In the genomic region with DNA sequence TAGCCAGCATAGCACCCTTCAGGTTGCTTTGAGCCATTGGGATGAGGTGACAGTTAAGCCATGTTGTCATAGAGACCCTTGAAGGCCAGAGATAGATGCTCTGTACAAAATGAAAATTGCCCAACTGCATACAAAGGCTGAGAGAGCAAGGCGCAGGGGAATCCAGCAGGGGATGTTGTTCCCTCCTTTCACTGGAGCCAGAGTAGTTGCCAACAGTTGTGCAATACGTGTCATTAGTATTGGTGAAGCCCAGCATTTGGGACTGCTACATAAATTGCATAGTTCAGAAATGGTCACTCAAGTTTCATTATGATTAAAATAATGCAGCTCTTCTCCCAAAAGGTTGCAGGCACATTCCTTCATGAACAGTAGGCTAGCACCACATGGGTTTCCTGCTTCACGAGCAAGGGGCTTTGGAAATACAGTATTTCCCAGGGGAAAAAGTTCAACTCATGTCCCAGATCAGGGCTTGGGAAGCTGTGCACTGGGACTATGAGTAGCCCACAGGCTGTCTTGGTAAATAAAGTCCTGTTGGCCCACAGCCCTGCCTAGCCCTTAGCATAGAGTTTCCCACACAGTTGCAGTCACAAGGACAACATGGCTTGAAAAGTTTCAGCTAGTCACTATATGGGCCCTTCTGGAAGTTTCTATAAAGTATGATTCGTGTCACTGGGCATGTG, we compare ENCODE assay signal across 26 mouse cellular contexts. TPM values are rescaled to one million over a fixed set of nuclear protein-coding genes. Genes with fewer than 3 reads are reported as not detected.
DNase-seq lines count a peak whose midpoint lies in the region; ATAC-seq and TF ChIP-seq lines count a peak whose summit lies in the region.
"Had no signal": no experiment of that assay in that cellular context is flagged by ENCODE, and none has a peak within 500 bp of the region (broad histone marks: within the 10 kb centered on the region; RNA-seq: fewer than 3 reads in every experiment).

No protein-coding gene starts in this region.

- WGBS in heart, embryonic 12.5 days, result 72% methylated on average over 4 of the region's 4 CpGs
- WGBS in lung, postnatal 0 days, result 78% methylated on average over 4 of the region's 4 CpGs
- 72% methylated on average over 4 of the region's 4 CpGs for WGBS in stomach, postnatal 0 days
- WGBS in forebrain, embryonic 14.5 days, result 83% methylated on average over 4 of the region's 4 CpGs

- H3K4me3 ChIP-seq in heart, embryonic 12.5 days, result no peak overlapping the region
- H3K4me3 ChIP-seq in lung, postnatal 0 days (ENCODE audit: low read depth, low read length), result no peak overlapping the region
- H3K4me3 ChIP-seq in stomach, postnatal 0 days (ENCODE audit: low read depth, low read length), result no peak overlapping the region
- no peak overlapping the region for H3K4me3 ChIP-seq in forebrain, embryonic 14.5 days (ENCODE audit: low read depth, low read length)
- H3K4me3 ChIP-seq: embryonic facial prominence, embryonic 10.5 days; intestine, embryonic 15.5 days; left cerebral cortex, adult 2 months; liver, embryonic 15.5 days; myocyte; neural tube, embryonic 13.5 days; stomach, embryonic 15.5 days had no signal

- H3K9me3 ChIP-seq in heart, embryonic 12.5 days (replicated peaks), result no peaks in the 10 kb centered on the region
- no peaks in the 10 kb centered on the region for H3K9me3 ChIP-seq in lung, postnatal 0 days (ENCODE audit: low read length)
- H3K9me3 ChIP-seq in stomach, postnatal 0 days (ENCODE audit: control insufficient read depth, low read length), result no peaks in the 10 kb centered on the region
- no peaks in the 10 kb centered on the region for H3K9me3 ChIP-seq in forebrain, embryonic 14.5 days (replicated peaks; ENCODE audit: control insufficient read depth, low read length)
- H3K9me3 ChIP-seq: embryonic facial prominence, embryonic 10.5 days; intestine, embryonic 15.5 days; liver, embryonic 15.5 days; neural tube, embryonic 13.5 days; stomach, embryonic 15.5 days had no signal

- no peak for ATAC-seq in heart, embryonic 12.5 days (ENCODE audit: insufficient number of reproducible peaks, low FRiP score)
- ATAC-seq in lung, postnatal 0 days, result no peak
- ATAC-seq in stomach, postnatal 0 days (ENCODE audit: low FRiP score, low TSS enrichment), result no peak
- ATAC-seq in forebrain, embryonic 14.5 days, result no peak
- ATAC-seq: forebrain, embryonic 16.5 days; hindbrain, embryonic 16.5 days; intestine, embryonic 15.5 days; midbrain, embryonic 16.5 days had no signal

- H3K4me1 ChIP-seq in heart, embryonic 12.5 days (replicated peaks), result no peaks in the 10 kb centered on the region
- H3K4me1 ChIP-seq in lung, postnatal 0 days (ENCODE audit: insufficient read depth, low read depth, low read length), result no peaks in the 10 kb centered on the region
- H3K4me1 ChIP-seq in stomach, postnatal 0 days (replicated peaks; ENCODE audit: control insufficient read depth, insufficient read depth), result no peaks in the 10 kb centered on the region
- no peaks in the 10 kb centered on the region for H3K4me1 ChIP-seq in forebrain, embryonic 14.5 days (ENCODE audit: control insufficient read depth, insufficient read depth, low read length)
- H3K4me1 ChIP-seq: embryonic facial prominence, embryonic 10.5 days; intestine, embryonic 15.5 days; liver, embryonic 15.5 days; neural tube, embryonic 13.5 days; stomach, embryonic 15.5 days had no signal

- no peak for TF ChIP-seq EP300 in lung, postnatal 0 days (IDR thresholded peaks at IDR 0.05)
- no peak for TF ChIP-seq EP300 in stomach, postnatal 0 days (optimal IDR thresholded peaks at IDR 0.05)

- H3K4me2 ChIP-seq in heart, embryonic 12.5 days, result no peak overlapping the region
- H3K4me2 ChIP-seq in lung, postnatal 0 days (replicated peaks; ENCODE audit: low read depth, low read length), result no peak overlapping the region
- H3K4me2 ChIP-seq in stomach, postnatal 0 days (replicated peaks; ENCODE audit: low read depth), result no peak overlapping the region
- H3K4me2 ChIP-seq in forebrain, embryonic 14.5 days (ENCODE audit: low read length), result no peak overlapping the region
- H3K4me2 ChIP-seq: intestine, embryonic 15.5 days; liver, embryonic 15.5 days; neural tube, embryonic 13.5 days; stomach, embryonic 15.5 days had no signal

- peak; percentile 48 for TF ChIP-seq CTCF in lung, postnatal 0 days (IDR thresholded peaks at IDR 0.05)
- TF ChIP-seq CTCF in stomach, postnatal 0 days (IDR thresholded peaks at IDR 0.05; ENCODE audit: low read depth), result peak; percentile 22

- H3K27me3 ChIP-seq in heart, embryonic 12.5 days (replicated peaks), result no peaks in the 10 kb centered on the region
- H3K27me3 ChIP-seq in lung, postnatal 0 days (replicated peaks; ENCODE audit: insufficient read depth, low read length), result no peaks in the 10 kb centered on the region
- no peaks in the 10 kb centered on the region for H3K27me3 ChIP-seq in stomach, postnatal 0 days (ENCODE audit: control insufficient read depth, insufficient read depth, low read length)
- H3K27me3 ChIP-seq in forebrain, embryonic 14.5 days (replicated peaks; ENCODE audit: control insufficient read depth, insufficient read depth, low read length), result no peaks in the 10 kb centered on the region
- H3K27me3 ChIP-seq: intestine, embryonic 15.5 days; neural tube, embryonic 13.5 days; stomach, embryonic 15.5 days had no signal

- DNase-seq in adrenal gland, adult 2 months, result peak; percentile 30
- DNase-seq in adrenal gland, postnatal 36 days, result no peak
- peak; percentile 92 for DNase-seq in heart, adult 11 months
- peak; percentile 52 for DNase-seq in lung, postnatal 0 days (ENCODE audit: low spot score)
- DNase-seq in lung, postnatal 4 days, result no peak
- DNase-seq in stomach, postnatal 0 days (ENCODE audit: low spot score), result no peak
- no peak for DNase-seq in forebrain, embryonic 14.5 days (ENCODE audit: low spot score)
- DNase-seq: cerebellum, adult 9-11 months; kidney, adult 8-10 months; kidney, postnatal 10 days; retina, postnatal 1 day; right cerebral cortex, postnatal 25 days; thymus, adult 18-20 months had no signal

- no peaks in the 10 kb centered on the region for H3K36me3 ChIP-seq in heart, embryonic 12.5 days
- H3K36me3 ChIP-seq in lung, postnatal 0 days (ENCODE audit: insufficient read depth, low read length), result no peaks in the 10 kb centered on the region
- no peaks in the 10 kb centered on the region for H3K36me3 ChIP-seq in stomach, postnatal 0 days (ENCODE audit: control insufficient read depth, insufficient read depth, low read length)
- no peaks in the 10 kb centered on the region for H3K36me3 ChIP-seq in forebrain, embryonic 14.5 days (ENCODE audit: control insufficient read depth, insufficient read depth, low read length)
- H3K36me3 ChIP-seq: embryonic facial prominence, embryonic 10.5 days; intestine, embryonic 15.5 days; liver, embryonic 15.5 days; neural tube, embryonic 13.5 days; stomach, embryonic 15.5 days had no signal

- no peak overlapping the region for H3K9ac ChIP-seq in heart, embryonic 12.5 days
- H3K9ac ChIP-seq in lung, postnatal 0 days (replicated peaks; ENCODE audit: low read depth), result no peak overlapping the region
- no peak overlapping the region for H3K9ac ChIP-seq in stomach, postnatal 0 days (ENCODE audit: low read length)
- H3K9ac ChIP-seq in forebrain, embryonic 14.5 days (ENCODE audit: low read length), result no peak overlapping the region
- H3K9ac ChIP-seq: intestine, embryonic 15.5 days; liver, embryonic 15.5 days; neural tube, embryonic 13.5 days; stomach, embryonic 15.5 days had no signal

- H3K27ac ChIP-seq in heart, embryonic 12.5 days (ENCODE audit: poor library complexity, severe bottlenecking), result no peak overlapping the region
- H3K27ac ChIP-seq in lung, postnatal 0 days (ENCODE audit: low read length), result no peak overlapping the region
- H3K27ac ChIP-seq in stomach, postnatal 0 days (replicated peaks), result no peak overlapping the region
- no peak overlapping the region for H3K27ac ChIP-seq in forebrain, embryonic 14.5 days (ENCODE audit: low read depth, low read length)
- H3K27ac ChIP-seq: embryonic facial prominence, embryonic 10.5 days; intestine, embryonic 15.5 days; left cerebral cortex, adult 2 months; liver, embryonic 15.5 days; macrophage; neural tube, embryonic 13.5 days; stomach, embryonic 15.5 days had no signal

RNA-seq across cellular contexts. Expression of gene Mamld1, which starts 58.1 kb away (rescaled TPM):
- 10 to 100 TPM; 12.9 to 25.5 TPM for total RNA-seq in adrenal gland, adult 2 months (2021)
- 10.3 and 12.0 TPM in 2 replicates for polyA plus RNA-seq in adrenal gland, adult 2 months (2012; rRNA removed)
- 10 to 100 TPM; 15.3 to 19.3 TPM for total RNA-seq in adrenal gland, postnatal 36 days (2021)
- 3.1 and 3.8 TPM in 2 replicates for polyA plus RNA-seq in heart, embryonic 12.5 days (2016; fragmentation: Nextera tagmentation; extraction: Ambion mirVana)
- 2.4 and 2.5 TPM in 2 replicates for polyA plus RNA-seq in lung, postnatal 0 days (2015; fragmentation: Nextera tagmentation; extraction: Ambion mirVana)
- 1.0 and 1.4 TPM in 2 replicates for polyA plus RNA-seq in stomach, postnatal 0 days (2015; fragmentation: Nextera tagmentation; extraction: Ambion mirVana)
- 7.5 and 7.6 TPM in 2 replicates for polyA plus RNA-seq in forebrain, embryonic 14.5 days (2014; fragmentation: Nextera tagmentation; extraction: Ambion mirVana)
- total RNA-seq: common myeloid progenitor, adult 5-6 weeks had no signal

Comparison
In these comparisons a context has a peak if more than half of its experiments do, and no peak if none do; other contexts are left out.
1. DNase-seq: peak in adrenal gland, adult 2 months (single experiment), heart, adult 11 months (single experiment) and lung, postnatal 0 days (single experiment); none in adrenal gland, postnatal 36 days (0 of 2), lung, postnatal 4 days (0 of 2), stomach, postnatal 0 days (single experiment) and forebrain, embryonic 14.5 days (single experiment).